Mouse (Mus musculus): ENCODE data around the gene Usp36. TPM values are rescaled to one million over a fixed set of nuclear protein-coding genes. Genes with fewer than 3 reads are reported as not detected.
A peak's percentile ranks its signal among the peaks of the same experiment; 100 is the strongest.

Gene Usp36
- polyA plus RNA-seq, 1 experiment, result 11.5 TPM

- TF ChIP-seq POLR2A (IDR thresholded peaks at IDR 0.05; ENCODE audit: low read depth, low read length) (no peak), CTCF (IDR thresholded peaks at IDR 0.05; ENCODE audit: extremely low read depth, insufficient read length, insufficient replicate concordance, low read depth, low read length) (no peak)
- peak overlapping the region; percentile 95 for H3K27ac ChIP-seq (ENCODE audit: insufficient read depth, low read depth, low read length)
- WGBS, result 1% methylated on average over 5 of the region's 5 CpGs
- peaks cover 12% of the 10 kb centered on the region; the same call in 1 of the 2 replicates for H3K4me1 ChIP-seq (ENCODE audit: control insufficient read depth, insufficient read depth, insufficient read length, low read length)
- H3K27me3 ChIP-seq (ENCODE audit: control insufficient read depth, insufficient read depth, low read length), result no peaks in the 10 kb centered on the region
- H3K36me3 ChIP-seq (ENCODE audit: control insufficient read depth, insufficient read depth, low read length), result no peaks in the 10 kb centered on the region
- H3K4me3 ChIP-seq (ENCODE audit: low read depth, low read length), result peak overlapping the region; percentile 48
Measured at GRCm38 (mm10) chr11:118249012-118249383, 41.0 kb downstream of the Usp36 start.

GRCm38 (mm10) chr11:118248150-118249011, 41.7 kb downstream of the Usp36 start, which contains the start of gene Cyth1:
Gene Cyth1 (minus strand): TSS chr11:118248592.
- H3K4me3 ChIP-seq (ENCODE audit: low read depth, low read length), result peak within 1 kb of the TSS; percentile 87
- H3K4me1 ChIP-seq (ENCODE audit: control insufficient read depth, insufficient read depth, insufficient read length, low read length), result peaks cover 12% of the 10 kb centered on the region; the same call in 1 of the 2 replicates
- WGBS, result under 1% methylated on average over 85 of the region's 86 CpGs
- peak within 1 kb of the TSS; percentile 95 for H3K27ac ChIP-seq (ENCODE audit: insufficient read depth, low read depth, low read length)
- TF ChIP-seq POLR2A (IDR thresholded peaks at IDR 0.05; ENCODE audit: low read depth, low read length) (peak; percentile 69), CTCF (IDR thresholded peaks at IDR 0.05; ENCODE audit: extremely low read depth, insufficient read length, insufficient replicate concordance, low read depth, low read length) (no peak)
- H3K27me3 ChIP-seq (ENCODE audit: control insufficient read depth, insufficient read depth, low read length), result no peaks in the 10 kb centered on the region
- H3K36me3 ChIP-seq (ENCODE audit: control insufficient read depth, insufficient read depth, low read length), result no peaks in the 10 kb centered on the region

- Histone ChIP-seq H3K4me1 (ENCODE audit: control insufficient read depth, insufficient read depth, insufficient read length, low read length) (peaks cover 12% of the 10 kb centered on the region; the same call in 1 of the 2 replicates), H3K27me3 (ENCODE audit: control insufficient read depth, insufficient read depth, low read length) (no peaks in the 10 kb centered on the region), H3K36me3 (ENCODE audit: control insufficient read depth, insufficient read depth, low read length) (no peaks in the 10 kb centered on the region), H3K27ac (ENCODE audit: insufficient read depth, low read depth, low read length) (peak overlapping the region; percentile 62), H3K4me3 (ENCODE audit: low read depth, low read length) (peak overlapping the region; percentile 87)
- TF ChIP-seq CTCF (IDR thresholded peaks at IDR 0.05; ENCODE audit: extremely low read depth, insufficient read length, insufficient replicate concordance, low read depth, low read length) (peak; percentile 9; the same call in 1 of the 2 replicates), POLR2A (IDR thresholded peaks at IDR 0.05; ENCODE audit: low read depth, low read length) (no peak)
- 1% methylated on average over 43 of the region's 43 CpGs for WGBS
Measured at GRCm38 (mm10) chr11:118247359-118248095, 42.5 kb downstream of the Usp36 start.

GRCm38 (mm10) chr11:118246724-118247123, 43.3 kb downstream of the Usp36 start:
- WGBS, result 36% methylated on average over 5 of the region's 5 CpGs
- TF ChIP-seq POLR2A (IDR thresholded peaks at IDR 0.05; ENCODE audit: low read depth, low read length) (no peak), CTCF (IDR thresholded peaks at IDR 0.05; ENCODE audit: extremely low read depth, insufficient read length, insufficient replicate concordance, low read depth, low read length) (no peak)
- peak overlapping the region; percentile 62 for H3K27ac ChIP-seq (ENCODE audit: insufficient read depth, low read depth, low read length)
- H3K4me3 ChIP-seq (ENCODE audit: low read depth, low read length), result peak overlapping the region; percentile 87
- peaks cover 14% of the 10 kb centered on the region; the same call in 1 of the 2 replicates for H3K4me1 ChIP-seq (ENCODE audit: control insufficient read depth, insufficient read depth, insufficient read length, low read length)
- H3K36me3 ChIP-seq (ENCODE audit: control insufficient read depth, insufficient read depth, low read length), result no peaks in the 10 kb centered on the region
- no peaks in the 10 kb centered on the region for H3K27me3 ChIP-seq (ENCODE audit: control insufficient read depth, insufficient read depth, low read length)

- Histone ChIP-seq H3K36me3 (ENCODE audit: control insufficient read depth, insufficient read depth, low read length) (no peaks in the 10 kb centered on the region), H3K27ac (ENCODE audit: insufficient read depth, low read depth, low read length) (no peak overlapping the region), H3K4me3 (ENCODE audit: low read depth, low read length) (no peak overlapping the region), H3K4me1 (ENCODE audit: control insufficient read depth, insufficient read depth, insufficient read length, low read length) (peaks cover 21% of the 10 kb centered on the region), H3K27me3 (ENCODE audit: control insufficient read depth, insufficient read depth, low read length) (no peaks in the 10 kb centered on the region)
- TF ChIP-seq POLR2A (IDR thresholded peaks at IDR 0.05; ENCODE audit: low read depth, low read length), result no peak
- TF ChIP-seq CTCF (IDR thresholded peaks at IDR 0.05; ENCODE audit: extremely low read depth, insufficient read length, insufficient replicate concordance, low read depth, low read length), result no peak
- 85% methylated on average over 2 of the region's 2 CpGs for WGBS
Measured at GRCm38 (mm10) chr11:118245130-118245529, 44.9 kb downstream of the Usp36 start.

GRCm38 (mm10) chr11:118243627-118244261, 46.3 kb downstream of the Usp36 start:
- Histone ChIP-seq H3K4me3 (ENCODE audit: low read depth, low read length) (no peak overlapping the region), H3K27ac (ENCODE audit: insufficient read depth, low read depth, low read length) (peak overlapping the region; percentile 35; the same call in 1 of the 2 replicates), H3K36me3 (ENCODE audit: control insufficient read depth, insufficient read depth, low read length) (no peaks in the 10 kb centered on the region), H3K4me1 (ENCODE audit: control insufficient read depth, insufficient read depth, insufficient read length, low read length) (peaks cover 23% of the 10 kb centered on the region), H3K27me3 (ENCODE audit: control insufficient read depth, insufficient read depth, low read length) (no peaks in the 10 kb centered on the region)
- no peak for TF ChIP-seq CTCF (IDR thresholded peaks at IDR 0.05; ENCODE audit: extremely low read depth, insufficient read length, insufficient replicate concordance, low read depth, low read length)
- no peak for TF ChIP-seq POLR2A (IDR thresholded peaks at IDR 0.05; ENCODE audit: low read depth, low read length)
- 85% methylated on average over 6 of the region's 6 CpGs for WGBS

Measured in small intestine, adult 2 months (tissue).